Mouse (Mus musculus) effector memory CD4-positive, alpha-beta T cell, adult 5 months (primary cell): ENCODE results near the gene Rab5b. TPM values are rescaled to one million over a fixed set of nuclear protein-coding genes. Genes with fewer than 3 reads are reported as not detected.

Source experiments
- polyA plus RNA-seq: library from polyadenylated mRNA; unstranded; fragments of 100-300 nt; shearing (Covaris generic); gene quantifications from one replicate; pipeline ENCODE4 v1.2.1, GENCODE M21; 2017

The Rab5b gene
- polyA plus RNA-seq = 25.1 TPM

DNA sequence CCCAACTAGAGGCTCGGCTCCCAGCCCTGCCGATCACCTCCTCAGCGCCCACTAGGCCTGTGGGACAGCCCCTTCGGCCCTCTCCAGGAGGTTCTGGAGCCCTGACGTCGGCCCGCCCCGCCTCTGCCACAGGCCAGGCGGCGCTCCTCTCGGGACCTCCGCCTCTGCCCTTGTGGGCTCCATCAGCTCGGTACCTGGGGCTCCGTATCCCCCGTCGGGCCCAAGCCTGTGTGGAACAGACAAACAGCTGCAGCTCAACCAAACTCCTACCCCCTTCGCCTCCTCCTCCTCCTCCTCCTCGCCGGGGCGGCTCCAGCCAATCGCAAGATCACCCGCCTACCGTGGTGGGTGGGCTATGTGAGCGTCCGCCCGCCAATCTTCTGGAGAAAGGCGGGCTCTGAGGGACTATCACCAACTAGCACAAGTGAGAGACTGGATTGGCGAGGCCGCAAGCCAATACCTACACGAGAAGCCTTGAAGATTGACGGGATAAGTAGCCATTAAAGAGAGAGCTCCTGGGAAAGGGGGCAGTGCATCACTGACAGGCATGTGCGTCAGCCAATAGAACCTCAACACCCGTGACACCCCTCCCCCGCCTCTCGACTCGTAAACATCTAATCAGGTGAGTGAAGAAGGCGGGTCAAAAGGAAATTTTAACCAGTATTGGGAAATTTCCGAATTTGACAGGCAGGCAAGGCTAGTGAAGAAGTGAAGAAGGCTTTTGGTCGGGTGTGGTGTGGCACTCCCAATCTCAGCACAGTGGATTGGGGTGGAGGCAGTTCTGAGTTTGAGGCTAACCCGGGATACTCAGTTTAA is at the start of gene Rab5b:
Gene Rab5b (minus strand): TSS at position 273 of the 816 bp plus-strand sequence.

DNA sequence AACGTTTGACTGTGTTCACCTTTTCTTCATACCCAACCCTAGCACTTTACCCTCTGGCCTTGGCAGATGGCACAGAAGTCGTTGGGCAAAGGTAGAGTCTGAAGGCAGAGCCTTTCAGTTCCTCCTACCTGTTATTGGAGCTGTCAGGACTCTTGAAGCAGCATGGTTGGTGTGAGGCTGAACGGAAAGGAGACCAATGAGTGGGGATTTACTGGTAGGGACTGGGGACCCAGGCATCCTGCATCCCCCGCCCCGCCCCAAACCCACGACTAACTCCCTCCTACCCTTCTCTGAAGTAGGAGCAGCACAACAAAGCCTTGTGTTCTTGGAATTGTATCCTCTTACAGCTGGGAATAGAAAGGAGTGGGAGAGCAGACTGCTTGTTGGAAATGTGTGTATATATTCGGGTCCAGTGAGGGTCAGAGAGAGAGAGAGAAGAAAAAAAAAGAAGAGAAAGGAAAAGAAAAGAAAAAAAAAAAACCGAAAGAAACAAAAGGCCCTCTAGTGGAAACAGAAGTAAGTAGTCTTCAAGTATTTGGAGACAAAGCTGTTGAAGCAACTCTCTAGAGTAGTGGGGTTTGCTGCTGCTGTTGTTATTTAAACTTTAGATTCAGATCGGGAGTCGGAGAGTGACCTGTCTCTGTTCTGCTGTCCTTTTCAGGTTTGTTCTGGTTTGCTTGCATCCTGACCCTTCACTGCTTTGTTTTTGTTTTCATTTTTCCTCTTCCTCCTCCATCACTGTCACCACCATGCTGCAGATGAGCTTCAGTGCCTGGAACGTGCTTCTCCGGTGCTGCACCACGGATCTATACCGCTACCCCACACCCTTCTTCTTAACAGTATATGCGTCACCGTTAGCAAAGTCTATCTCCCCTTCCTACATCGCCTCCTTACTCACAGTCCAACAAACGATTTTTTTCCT is 48.9 kb upstream of the Rab5b start, which contains the start of gene Dgka:
Gene Dgka (minus strand): TSS at position 176 of the 922 bp plus-strand sequence.

DNA sequence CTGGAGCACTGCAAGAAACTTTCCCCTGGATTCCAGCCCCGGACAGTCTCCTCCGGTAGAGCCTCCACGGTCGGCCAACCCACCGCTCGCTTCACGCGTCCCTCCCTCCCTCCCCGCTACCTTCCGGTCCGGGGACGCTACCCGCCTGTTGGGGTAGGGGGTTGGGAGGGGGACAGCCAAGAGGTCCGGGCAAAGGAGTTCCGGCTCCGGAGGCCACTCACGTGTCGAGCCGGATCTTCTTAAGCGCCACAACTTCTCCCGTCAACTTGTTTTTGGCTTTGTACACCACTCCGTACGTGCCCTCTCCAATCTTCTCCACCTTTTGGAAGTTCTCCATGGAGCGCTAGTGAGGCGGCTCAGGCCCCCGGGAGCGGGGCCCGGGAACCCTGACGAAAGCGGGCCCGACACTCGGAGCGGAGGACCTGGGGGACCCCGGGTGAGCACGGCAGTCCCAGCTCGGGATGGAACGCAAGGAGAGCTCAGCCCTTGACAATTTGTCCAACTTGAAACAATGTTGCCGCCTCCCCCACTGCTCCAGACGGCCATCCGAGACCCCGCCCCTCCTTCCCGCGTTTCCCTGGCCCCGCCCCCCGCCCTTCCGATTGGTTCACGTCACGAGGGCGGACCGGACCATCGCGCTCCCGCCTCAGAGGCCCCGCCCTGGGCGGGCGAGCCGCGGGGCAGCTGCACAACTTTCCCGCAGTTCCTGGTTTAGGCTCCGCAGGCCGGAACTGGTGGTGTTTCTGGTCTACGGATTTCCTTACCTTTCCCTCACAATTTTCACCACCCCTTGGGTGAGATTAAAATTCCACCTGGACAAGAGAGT is 8.6 kb upstream of the Rab5b start, which contains the start of gene Cdk2:
Gene Cdk2 (minus strand): TSS at position 541 of the 826 bp plus-strand sequence.

DNA sequence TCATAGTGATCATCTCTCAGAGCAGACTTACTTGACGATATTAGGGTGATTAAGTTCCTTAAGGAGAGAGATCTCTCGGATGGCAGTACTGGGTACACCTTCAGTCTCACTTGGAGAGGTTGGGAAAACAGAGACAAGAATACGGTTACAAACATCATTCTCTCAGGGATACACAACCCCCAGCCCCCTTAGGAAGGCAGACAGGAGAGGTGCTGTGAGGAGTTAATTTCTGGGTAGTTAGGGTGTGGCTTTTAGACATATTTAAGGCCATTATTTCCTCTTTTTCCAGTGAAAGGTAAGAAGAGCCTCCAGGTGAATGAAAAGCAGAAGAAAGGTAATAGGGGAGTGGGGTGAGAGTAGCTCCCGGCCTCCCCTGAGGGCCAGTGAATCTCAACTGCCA is 7.8 kb upstream of the Rab5b start, which contains the start of gene Pmel:
Gene Pmel (plus strand): TSS at position 301 of the 400 bp plus-strand sequence.

DNA sequence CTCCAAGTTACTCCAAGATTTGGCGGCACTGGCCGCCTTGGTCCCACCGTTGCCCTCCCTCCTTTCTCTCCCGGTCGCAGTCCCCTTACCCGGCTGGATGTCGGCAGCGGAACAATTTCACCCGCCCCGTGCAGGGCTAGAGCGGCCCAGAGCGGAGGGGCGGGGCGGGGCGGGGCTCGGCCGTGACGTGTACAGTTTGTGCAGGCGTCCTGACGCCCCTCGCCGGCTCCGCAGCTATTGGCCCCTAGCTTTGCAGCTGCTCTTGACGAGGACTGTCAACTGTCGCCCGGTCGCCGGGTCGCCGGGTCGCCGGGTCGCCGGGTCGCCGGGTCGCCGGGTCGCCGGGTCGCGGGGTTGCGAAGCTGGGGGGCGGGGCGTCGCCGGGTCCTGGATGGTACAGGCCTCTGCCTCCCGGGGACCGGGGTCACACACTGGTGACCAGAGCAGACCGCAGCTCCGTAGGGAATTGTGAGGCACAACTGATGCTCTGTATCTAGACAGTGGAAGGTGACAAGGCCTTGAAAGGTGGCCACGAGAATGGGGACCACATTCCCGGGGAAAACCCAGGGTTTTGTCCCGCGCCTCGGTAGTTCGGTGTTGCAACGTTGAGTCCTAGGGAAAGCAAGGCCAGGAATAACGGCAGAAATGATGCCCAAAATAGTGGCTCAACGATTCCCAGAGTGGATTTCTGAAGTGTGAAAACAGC is 22.1 kb downstream of the Rab5b start, which contains the start of gene Suox:
Gene Suox (minus strand): TSS at position 311 of the 706 bp plus-strand sequence.

DNA sequence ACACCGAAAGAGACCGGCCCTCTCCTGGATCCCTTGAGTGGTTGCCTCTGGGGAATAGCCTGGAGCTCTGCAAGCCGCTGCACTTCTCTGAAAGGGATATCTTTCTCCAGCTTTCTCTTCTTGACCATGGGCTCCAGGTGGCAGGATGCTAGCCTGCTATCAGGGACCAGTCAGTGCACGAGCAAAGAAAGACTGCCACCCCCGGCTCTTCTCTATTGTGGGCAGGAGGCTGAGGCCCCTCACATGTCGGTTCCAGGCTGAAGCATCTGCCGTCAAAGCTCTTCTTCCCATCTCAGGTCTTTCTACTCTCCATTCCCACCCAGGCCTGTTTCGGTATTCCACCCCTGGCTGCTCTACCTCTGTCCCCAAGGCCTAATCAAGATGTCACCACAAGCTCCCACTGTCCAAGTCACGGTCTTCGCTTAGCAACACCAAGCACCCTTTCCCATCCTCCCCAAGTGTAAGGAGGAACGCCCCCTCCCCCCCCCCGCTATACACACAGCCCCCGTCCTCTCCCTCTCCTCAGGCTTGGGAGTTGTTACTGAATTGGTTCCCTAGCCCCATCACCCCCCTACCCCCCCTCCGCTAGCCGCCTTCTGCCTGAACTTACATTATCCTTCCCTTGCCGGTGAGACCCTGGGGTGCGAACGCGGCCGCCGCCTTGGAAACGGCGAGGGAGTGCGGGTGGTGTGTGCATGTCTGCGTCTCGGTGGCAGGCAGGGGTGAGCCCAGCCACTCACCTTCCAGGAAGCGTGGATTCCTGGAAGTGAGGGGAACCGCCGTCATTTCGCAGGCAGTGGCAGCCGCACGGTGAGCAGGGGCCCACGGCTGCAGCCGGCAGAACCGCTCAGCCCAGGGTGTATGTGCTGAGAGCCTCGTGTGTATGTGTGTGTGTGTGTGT is 50.7 kb downstream of the Rab5b start, which contains the start of gene Ikzf4:
Gene Ikzf4 (minus strand): TSS at position 881 of the 901 bp plus-strand sequence.

Other genes starting within 250 kb of the Rab5b start
- gene Smarcc2, start 237.0 kb downstream of the Rab5b start, polyA plus RNA-seq = 86.8 TPM
- 1,164 TPM for gene Myl6, start 202.1 kb downstream of the Rab5b start, polyA plus RNA-seq
- gene Myl6b, start 197.6 kb downstream of the Rab5b start, polyA plus RNA-seq = 2.0 TPM
- gene Esyt1, start 170.4 kb downstream of the Rab5b start, polyA plus RNA-seq = 244 TPM
- 32.2 TPM for gene Zc3h10, start 148.5 kb downstream of the Rab5b start, polyA plus RNA-seq
- 2,530 TPM for gene Rpl41, start 147.0 kb downstream of the Rab5b start, polyA plus RNA-seq
- 20.1 TPM for gene Pa2g4, start 130.3 kb downstream of the Rab5b start, polyA plus RNA-seq
- gene Erbb3, start 106.6 kb downstream of the Rab5b start, polyA plus RNA-seq = 2.1 TPM
- gene Rps26, start 69.5 kb downstream of the Rab5b start, polyA plus RNA-seq = 545 TPM
- gene Ikzf4, start 50.3 kb downstream of the Rab5b start, polyA plus RNA-seq = 0.77 TPM
- 4.1 TPM for gene Suox, start 22.2 kb downstream of the Rab5b start, polyA plus RNA-seq
- gene Pmel, start 7.9 kb upstream of the Rab5b start, polyA plus RNA-seq = 2.5 TPM
- gene Cdk2, start 8.8 kb upstream of the Rab5b start, polyA plus RNA-seq = 14.1 TPM
- gene Dgka, start 48.6 kb upstream of the Rab5b start, polyA plus RNA-seq = 635 TPM
- 23.9 TPM for gene Pym1, start 51.6 kb upstream of the Rab5b start, polyA plus RNA-seq
- not detected for gene Mmp19, start 94.6 kb upstream of the Rab5b start, polyA plus RNA-seq
- gene Dnajc14, start 107.8 kb upstream of the Rab5b start, polyA plus RNA-seq = 57.7 TPM
- gene Tmem198b, start 108.1 kb upstream of the Rab5b start, polyA plus RNA-seq = 2.0 TPM
- gene Sarnp, start 121.1 kb upstream of the Rab5b start, polyA plus RNA-seq = 108 TPM
- 34.9 TPM for gene Ormdl2, start 125.4 kb upstream of the Rab5b start, polyA plus RNA-seq
- 2.0 TPM for gene Gdf11, start 195.5 kb upstream of the Rab5b start, polyA plus RNA-seq
- not detected for gene Cd63, start 204.7 kb upstream of the Rab5b start, polyA plus RNA-seq
- 6.6 TPM for gene Rdh5, start 226.6 kb upstream of the Rab5b start, polyA plus RNA-seq
- 118 TPM for gene Bloc1s1, start 227.8 kb upstream of the Rab5b start, polyA plus RNA-seq
- 45.8 TPM for gene Itga7, start 237.6 kb upstream of the Rab5b start, polyA plus RNA-seq